Mouse (Mus musculus) lung, adult 18-20 months (tissue): ENCODE measurements at regions not wholly inside any gene's neighbourhood (a gene's known extent, or its start where the extent isn't known, plus 50 kb on each side); places are given as distances from the start of the nearest gene placed in this dataset.

Experiments used
- DNase-seq, 2 experiments: peaks; one replicate each; pipeline ENCODE4 v3.0.0; 2022; ENCODE audit warnings: mixed read lengths in 2 of 2

DNA sequence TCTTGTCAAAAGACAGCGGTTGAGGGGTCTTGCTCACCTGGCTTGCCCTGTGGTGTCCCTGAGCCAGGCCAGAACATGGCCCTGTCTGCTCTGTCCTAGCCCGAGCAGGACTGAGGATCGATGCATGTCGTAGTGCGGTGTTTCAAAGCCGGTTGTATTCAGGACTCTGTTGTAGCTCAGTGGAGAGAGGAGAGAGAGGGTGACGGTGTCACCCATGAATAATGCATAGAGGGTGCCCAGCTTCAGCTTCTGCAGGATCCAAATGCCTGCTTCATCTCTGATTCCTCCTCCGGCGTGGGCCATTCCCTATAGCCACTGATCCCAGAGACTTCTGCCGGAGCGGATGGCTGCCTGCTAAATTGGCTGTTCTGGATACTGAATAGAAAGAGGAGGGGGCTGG lies 126.7 kb upstream of the Cadm1 start:
- DNase-seq = no peak

- DNase-seq = no peak
Observed at GRCm38 (mm10) chr9:47404821-47405220, 125.2 kb upstream of the Cadm1 start.

DNA sequence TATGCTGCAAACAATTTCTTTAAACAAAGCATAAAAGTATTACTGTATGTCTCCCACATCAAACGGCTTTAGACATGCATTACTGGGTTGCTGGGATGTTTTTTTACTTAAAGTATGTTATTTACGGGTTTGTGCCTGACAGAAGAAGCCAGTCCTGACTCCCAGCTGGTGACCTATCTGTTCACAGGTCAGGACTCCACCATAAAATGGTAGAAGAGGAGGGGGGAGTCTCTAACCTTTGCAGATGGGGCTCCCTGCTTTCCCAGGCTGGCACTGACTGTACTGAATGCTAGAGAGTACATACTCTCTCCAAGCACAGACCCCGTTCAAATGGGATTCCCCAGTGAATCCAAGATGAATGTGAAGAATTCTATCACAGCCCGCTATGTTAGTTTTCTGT lies 124.4 kb upstream of the Cadm1 start:
- DNase-seq = no peak

GRCm38 (mm10) chr9:47407007-47407670 lies 122.8 kb upstream of the Cadm1 start:
- DNase-seq = peak; percentile 62 to 71

GRCm38 (mm10) chr9:47408061-47408460 lies 121.9 kb upstream of the Cadm1 start:
- no peak for DNase-seq

- DNase-seq = no peak
Observed at GRCm38 (mm10) chr9:47409579-47409978, 120.4 kb upstream of the Cadm1 start.

DNA sequence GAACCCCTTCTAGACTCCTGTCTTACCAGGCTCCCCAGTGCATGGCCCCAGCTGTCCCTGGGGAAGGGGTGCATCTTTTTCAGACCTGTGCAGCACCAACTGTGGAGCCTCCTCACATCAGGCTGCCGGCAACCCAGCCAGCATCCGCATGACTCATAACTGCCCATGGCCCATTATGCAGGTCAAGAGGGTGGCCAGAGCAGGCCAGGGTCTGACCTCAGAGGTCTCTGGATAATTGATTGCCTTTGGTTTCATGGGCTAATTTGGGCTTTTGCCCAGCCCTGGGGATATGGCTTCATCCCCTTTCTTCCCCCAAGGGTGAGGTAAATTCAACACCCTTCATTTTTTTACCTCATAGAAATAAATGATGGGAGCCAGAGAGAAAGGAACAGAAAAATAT lies 117.2 kb upstream of the Cadm1 start:
- no peak for DNase-seq

DNA sequence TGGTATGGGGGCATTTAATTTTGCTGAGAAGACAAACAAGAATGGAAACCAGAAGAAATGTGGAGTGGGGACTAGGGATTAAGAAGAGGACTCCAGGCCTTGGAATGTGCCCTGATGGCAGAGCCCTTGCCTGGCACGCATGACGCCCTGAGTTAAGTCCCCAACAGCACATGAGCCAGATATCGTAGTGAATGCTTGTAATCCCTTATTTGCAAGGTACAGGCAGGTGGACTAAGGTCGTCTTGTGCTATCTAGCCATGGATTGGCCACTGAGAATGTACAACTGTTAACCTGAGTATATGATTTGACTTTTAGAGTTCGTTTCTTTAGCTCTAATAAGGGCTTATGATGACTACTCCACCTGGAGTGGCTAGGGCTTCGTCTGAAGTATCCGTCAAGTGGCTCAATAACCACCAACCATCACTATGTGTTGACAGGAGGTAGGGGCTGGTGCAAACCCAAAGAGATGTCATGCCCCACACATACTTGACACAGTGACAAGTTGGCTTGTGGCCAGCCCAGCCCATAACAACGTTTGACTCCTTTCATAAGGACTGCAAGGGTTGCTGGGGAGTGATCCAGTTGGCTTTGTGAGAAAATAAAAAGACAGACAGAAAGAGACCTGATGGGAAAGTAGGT lies 115.5 kb upstream of the Cadm1 start:
- DNase-seq = peak; percentile 78 to 83

GRCm38 (mm10) chr9:47422151-47422599 lies 107.8 kb upstream of the Cadm1 start:
- peak; percentile 68 to 79 for DNase-seq

DNA sequence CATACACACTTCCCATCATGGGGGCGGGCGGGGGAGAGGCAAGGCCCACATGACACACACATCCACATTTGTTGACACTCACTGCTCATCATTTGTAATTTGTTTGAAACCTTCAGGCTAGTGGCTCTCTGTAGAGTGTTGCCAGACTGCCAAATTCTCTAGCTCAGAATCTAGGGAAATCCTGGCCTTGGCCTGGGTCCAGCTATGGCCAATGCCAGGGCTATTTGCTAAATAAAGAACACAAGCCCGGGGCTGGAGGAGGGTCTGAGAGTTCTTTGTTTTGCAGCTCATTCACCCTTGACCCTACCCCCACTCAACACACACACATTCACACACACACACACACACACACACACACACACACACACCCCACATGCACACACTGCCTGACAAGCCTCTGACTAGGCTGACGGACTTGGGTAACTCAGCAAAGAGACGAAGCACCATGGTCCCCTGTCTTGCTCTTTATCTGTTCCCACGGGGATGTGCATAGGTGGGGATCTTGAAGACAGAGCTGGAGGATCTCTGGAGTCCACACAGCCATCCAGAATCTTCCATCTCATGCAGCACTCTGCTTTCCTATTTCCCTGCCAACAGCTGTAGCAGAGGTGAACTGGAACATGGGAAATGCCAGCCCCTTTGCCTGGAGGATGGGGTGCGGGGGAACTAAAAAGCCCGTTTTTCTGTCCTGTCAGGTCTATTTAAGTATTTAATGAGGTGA lies 107.1 kb upstream of the Cadm1 start:
- peak; percentile 60 to 69 for DNase-seq

GRCm38 (mm10) chr9:47423462-47423832 lies 106.5 kb upstream of the Cadm1 start:
- no peak for DNase-seq

DNA sequence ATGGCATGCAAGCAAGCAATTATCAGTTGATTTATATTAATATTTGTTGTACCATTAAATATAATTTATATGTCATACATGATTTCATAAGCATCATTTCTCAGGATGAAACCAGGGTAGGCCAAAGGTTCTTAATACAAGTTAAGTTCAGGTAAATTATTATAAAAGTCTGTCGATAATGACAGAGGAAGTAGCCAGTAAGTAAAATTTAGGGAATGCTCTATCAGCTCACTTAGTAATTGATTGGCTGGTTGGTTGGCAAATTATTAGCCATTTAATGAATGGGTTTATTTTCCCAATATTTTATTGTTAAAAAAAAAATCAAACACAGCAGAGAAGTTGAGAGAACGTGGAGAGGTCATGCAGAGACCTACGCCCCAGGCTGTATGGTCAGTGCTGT lies 105.8 kb upstream of the Cadm1 start:
- no peak for DNase-seq

DNA sequence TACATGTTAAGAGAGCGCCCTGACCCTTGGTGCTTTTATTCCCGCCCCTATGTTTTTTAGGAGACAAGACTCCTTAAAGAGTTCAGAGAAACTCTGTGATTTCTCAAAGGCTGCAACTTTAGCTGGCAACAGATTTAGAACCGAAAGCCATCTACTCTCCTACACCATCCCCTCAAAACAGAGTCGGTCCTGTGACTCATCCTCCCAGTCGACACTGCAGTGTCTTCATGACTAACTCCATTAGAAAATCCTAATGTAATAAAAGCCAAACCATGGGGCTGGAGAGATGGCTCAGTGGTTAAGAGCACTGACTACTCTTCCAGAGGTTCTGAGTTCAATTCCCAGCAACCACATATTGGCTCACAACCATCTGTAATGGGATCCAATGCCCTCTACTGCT lies 103.3 kb upstream of the Cadm1 start:
- DNase-seq = no peak

GRCm38 (mm10) chr9:47428710-47429341 lies 101.1 kb upstream of the Cadm1 start:
- DNase-seq = peak; percentile 19 to 52

GRCm38 (mm10) chr9:47429691-47430090 lies 100.3 kb upstream of the Cadm1 start:
- DNase-seq = no peak

DNA sequence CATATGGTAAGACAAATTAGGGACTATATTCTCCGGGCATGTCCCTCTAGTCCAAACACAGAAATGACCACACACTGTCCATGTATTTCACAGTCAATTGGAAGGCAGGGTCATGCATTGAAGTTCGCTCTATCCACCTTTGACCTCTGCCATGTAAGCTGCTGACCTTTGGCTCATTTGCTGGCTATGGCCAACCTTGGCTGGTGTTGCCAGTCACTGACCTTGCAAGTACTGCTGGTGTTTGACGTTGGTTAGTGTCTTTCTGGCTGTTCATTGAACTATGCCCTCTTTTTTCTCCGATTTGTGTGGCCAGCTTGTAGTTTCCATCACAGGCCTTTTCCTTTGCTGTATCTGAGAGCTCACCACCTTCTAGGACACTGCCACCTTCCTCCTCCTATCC lies 97.3 kb upstream of the Cadm1 start:
- no peak for DNase-seq

DNA sequence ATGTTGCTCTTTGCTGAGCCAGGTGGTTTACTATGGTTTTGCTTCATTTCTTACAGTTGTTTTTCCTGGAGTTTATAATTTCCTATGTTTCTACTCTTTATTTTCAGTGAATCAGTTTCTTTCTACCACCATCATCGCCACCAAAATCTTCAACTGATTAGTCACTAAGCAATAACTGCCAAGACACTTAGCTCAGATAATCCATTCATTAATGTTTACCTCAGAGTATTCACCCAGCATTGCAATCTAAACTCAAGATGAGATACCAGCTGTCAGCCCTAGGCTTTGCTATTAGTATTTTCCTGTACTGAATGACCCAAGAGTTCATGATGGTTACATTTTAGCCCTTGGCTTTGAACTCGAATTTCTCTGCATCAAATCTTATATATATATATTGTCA lies 96.8 kb upstream of the Cadm1 start:
- no peak for DNase-seq

DNA sequence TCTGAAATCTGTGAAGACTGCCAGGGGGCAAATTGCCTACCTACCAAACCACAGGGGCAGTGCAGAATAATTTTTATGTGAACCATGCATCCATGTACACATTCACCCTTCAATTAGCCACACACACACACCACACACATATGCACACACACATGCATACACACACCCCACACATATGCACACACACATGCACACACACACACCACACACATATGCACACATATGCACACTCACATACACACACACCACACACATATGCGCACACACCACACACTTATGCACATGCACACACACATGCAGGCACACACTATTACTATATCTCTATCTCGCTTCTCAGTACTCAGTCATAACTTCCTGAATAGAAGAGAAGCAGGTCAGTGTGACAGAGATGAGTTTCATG lies 95.9 kb upstream of the Cadm1 start:
- DNase-seq = no peak

DNA sequence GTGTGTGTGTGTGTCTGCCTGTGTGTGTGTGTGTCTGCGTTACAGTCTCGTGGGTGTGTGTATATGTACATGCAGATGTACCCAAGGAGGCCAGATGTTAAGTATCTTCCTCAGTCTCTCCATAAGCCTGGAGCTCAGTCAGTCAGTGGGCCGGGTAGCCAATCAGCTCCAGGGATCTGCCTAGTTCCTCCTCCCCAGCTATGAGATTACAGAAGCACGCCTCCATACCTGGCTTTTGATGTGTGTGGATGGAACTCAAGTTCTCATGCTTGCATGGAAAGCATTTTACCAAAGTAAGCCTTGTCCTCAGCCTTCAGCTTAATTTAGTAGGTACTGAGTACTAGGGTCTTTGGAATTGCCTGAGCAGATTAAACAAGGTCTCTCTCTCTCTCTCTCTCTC lies 91.0 kb upstream of the Cadm1 start:
- DNase-seq = no peak

DNA sequence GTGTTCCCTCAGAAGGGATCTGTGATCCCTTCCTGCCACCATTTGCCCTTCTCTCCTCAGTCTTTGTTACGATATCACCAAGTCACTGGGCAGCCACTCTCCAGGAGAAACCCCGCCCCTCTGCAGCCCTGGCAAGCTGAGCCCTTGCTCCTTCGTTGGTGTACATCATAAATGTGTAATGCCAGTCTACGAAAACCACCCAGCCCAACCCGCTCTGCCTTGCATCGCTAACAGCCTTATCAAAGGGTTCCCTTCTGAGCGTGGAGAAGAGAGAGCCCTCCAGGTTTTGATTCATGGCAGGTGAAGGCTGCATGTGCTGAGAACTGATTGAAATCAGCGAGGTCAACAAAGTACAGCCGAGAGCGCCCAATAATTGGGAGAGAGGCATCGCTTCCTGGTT lies 90.5 kb upstream of the Cadm1 start:
- no peak for DNase-seq

DNA sequence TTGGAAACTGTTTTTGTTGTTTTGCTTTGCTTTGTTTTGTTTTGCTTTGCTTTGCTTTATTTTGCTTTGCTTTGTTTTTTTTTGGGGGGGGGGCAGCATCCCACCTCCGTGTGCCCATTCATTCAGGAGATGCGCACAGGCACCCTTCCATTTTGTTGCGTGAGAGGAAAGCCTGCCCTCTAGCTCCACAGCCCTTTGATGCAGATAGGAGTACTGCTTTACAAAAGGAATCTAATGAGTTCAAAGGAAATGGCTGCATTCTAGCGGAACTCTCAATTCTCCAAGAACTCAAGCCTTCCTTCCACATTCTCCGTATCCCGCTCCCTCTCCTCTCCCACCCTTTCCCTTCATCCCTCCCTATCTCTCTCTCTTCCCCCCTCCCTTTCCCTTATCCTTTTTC lies 89.8 kb upstream of the Cadm1 start:
- DNase-seq = no peak

DNA sequence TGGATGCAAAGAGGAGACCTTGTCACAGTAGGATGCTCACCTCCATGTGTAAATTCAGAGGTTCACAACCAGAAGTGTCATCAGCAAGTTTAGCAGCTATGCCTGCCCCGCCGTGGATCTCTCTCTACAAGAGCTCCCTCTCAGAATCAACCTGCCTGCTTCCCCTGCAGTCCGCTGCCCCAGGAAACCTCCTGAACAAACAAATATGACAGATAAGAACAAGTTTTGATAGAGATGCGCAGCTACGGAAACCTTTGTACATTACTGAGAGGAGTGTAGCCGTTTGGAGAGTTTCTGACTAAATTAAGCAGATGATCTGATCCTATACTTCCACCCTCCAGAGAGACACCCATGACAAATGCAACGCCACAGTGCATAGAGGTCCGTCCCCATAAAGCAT lies 88.8 kb upstream of the Cadm1 start:
- DNase-seq = no peak

DNA sequence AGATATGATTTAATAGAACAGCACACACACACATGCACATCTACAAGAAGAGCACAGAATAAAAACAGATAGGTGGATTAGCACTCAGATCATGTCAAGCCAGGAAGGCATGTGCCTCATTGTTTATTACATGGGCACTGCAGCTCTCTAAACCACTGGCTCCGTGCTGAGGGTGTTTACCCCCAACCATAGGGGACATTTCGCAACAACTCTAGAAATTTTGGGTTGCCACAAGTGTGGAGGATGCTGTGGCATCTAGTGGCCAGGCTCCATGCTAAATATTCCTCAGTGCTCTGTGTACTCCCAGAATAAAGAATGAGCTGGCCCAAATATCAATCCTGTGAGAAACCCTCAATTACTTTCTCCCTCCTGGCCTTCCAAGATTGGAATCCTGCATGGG lies 85.8 kb upstream of the Cadm1 start:
- DNase-seq = no peak

GRCm38 (mm10) chr9:47444752-47445151 lies 85.2 kb upstream of the Cadm1 start:
- DNase-seq = no peak
